Mouse (Mus musculus) urinary bladder, postnatal 14 days (tissue): ENCODE results near the gene Ccdc74a.
A peak's percentile ranks its signal among the peaks of the same experiment; 100 is the strongest.
"Not testable (repeated sequence)": the region's sequence is repeated elsewhere in the genome, so short reads cannot be mapped to it uniquely, and the experiment has no call there.

Experiments used
- DNase-seq: peaks from one replicate; pipeline ENCODE4 v3.0.0; 2021; ENCODE audit warnings: low spot score

The Ccdc74a gene

GRCm38 (mm10) chr16:17646310-17647114 lies at the start of gene Ccdc74a:
Gene Ccdc74a (plus strand): TSS chr16:17646470.
- DNase-seq, result peak; percentile 84

GRCm38 (mm10) chr16:17600944-17601562 lies 45.2 kb upstream of the Ccdc74a start:
- DNase-seq, result no peak

GRCm38 (mm10) chr16:17604941-17605340 lies 41.3 kb upstream of the Ccdc74a start:
- DNase-seq, result no peak

GRCm38 (mm10) chr16:17605684-17606083 lies 40.6 kb upstream of the Ccdc74a start:
- no peak for DNase-seq

- DNase-seq, result no peak
These were observed 34.9 kb upstream of the Ccdc74a start for GRCm38 (mm10) chr16:17611383-17611782.

- DNase-seq, result not testable (repeated sequence)
These were observed 31.5 kb upstream of the Ccdc74a start for GRCm38 (mm10) chr16:17614740-17615139.

GRCm38 (mm10) chr16:17616212-17616611 lies 30.1 kb upstream of the Ccdc74a start:
- no peak for DNase-seq

- DNase-seq, result peak; percentile 62
These were observed 28.2 kb upstream of the Ccdc74a start for GRCm38 (mm10) chr16:17617922-17618565.

- DNase-seq, result peak; percentile 92
These were observed 26.8 kb upstream of the Ccdc74a start, which contains the start of gene Smpd4 for GRCm38 (mm10) chr16:17619198-17620105. Gene Smpd4 (plus strand): TSS chr16:17619354.

- DNase-seq, result no peak
These were observed 24.3 kb upstream of the Ccdc74a start for GRCm38 (mm10) chr16:17621936-17622335.

- DNase-seq, result no peak
These were observed 20.6 kb upstream of the Ccdc74a start for GRCm38 (mm10) chr16:17625488-17626268.

GRCm38 (mm10) chr16:17626269-17626555 lies 20.1 kb upstream of the Ccdc74a start:
- DNase-seq, result no peak

- DNase-seq, result no peak
These were observed 13.7 kb upstream of the Ccdc74a start for GRCm38 (mm10) chr16:17632580-17632979.

- DNase-seq, result no peak
These were observed 12.6 kb upstream of the Ccdc74a start for GRCm38 (mm10) chr16:17633481-17634181.

GRCm38 (mm10) chr16:17636904-17637303 lies 9.4 kb upstream of the Ccdc74a start:
- no peak for DNase-seq

- DNase-seq, result no peak
These were observed 8.7 kb upstream of the Ccdc74a start for GRCm38 (mm10) chr16:17637610-17638009.

GRCm38 (mm10) chr16:17638036-17638628 lies 8.1 kb upstream of the Ccdc74a start:
- DNase-seq, result no peak

- DNase-seq, result no peak
These were observed 7.2 kb upstream of the Ccdc74a start for GRCm38 (mm10) chr16:17639081-17639480.

GRCm38 (mm10) chr16:17639951-17640350 lies 6.3 kb upstream of the Ccdc74a start:
- no peak for DNase-seq

- no peak for DNase-seq
These were observed 5.6 kb upstream of the Ccdc74a start for GRCm38 (mm10) chr16:17640706-17641105.
